Mouse (Mus musculus) CH12.LX (cell line): ENCODE measurements around the gene Cort.

Experiments
- CTCF ChIP-seq, 2 experiments: IDR thresholded peaks in 1 of 2; conservative IDR thresholded peaks in 1 of 2; 2 replicates each; pipeline ENCODE4 v1.5.1; 2011 to 2012; ENCODE audit warnings: low read depth in 2 of 2, low read length in 2 of 2, improper control_type of control experiment in 1 of 2, inconsistent platforms in 1 of 2, mild to moderate bottlenecking in 1 of 2, moderate library complexity in 1 of 2
- HCFC1 ChIP-seq: IDR thresholded peaks from 2 replicates; pipeline ENCODE4 v1.6.1; 2012; ENCODE audit warnings: low read depth, mild to moderate bottlenecking, inconsistent platforms, low read length, improper control_type of control experiment
- SIN3A ChIP-seq: IDR thresholded peaks from 2 replicates; pipeline ENCODE4 v1.6.1; 2012; ENCODE audit warnings: low read length, improper control_type of control experiment, inconsistent platforms

DNA sequence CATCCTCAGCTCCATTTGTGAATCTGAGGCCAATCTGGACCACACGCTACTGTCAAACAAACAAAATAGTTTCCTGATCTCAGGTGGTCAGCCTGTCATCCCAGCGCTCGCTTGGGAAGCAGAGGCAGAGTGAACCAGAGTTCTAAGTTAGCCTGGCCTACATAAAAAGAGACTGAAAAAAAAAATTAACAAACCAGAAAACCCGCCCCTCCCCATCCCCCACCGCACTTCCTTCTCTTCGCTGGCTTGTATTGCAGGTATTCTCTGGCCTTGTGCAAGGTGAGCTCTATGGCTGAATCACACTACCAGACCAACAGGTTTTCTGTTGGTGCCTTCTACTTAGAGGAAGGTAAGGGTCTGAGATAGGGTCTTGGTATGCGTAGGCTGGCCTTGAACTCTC lies 21.0 kb upstream of the Cort start:
- TF ChIP-seq SIN3A, result no peak
- no peak for TF ChIP-seq CTCF (conservative IDR thresholded peaks at IDR 0.05 in 1 of 2, IDR thresholded peaks at IDR 0.05 in 1 of 2; ENCODE audit: low read depth in 2 of 2, low read length in 2 of 2)
- no peak for TF ChIP-seq HCFC1
